Mouse (Mus musculus): ENCODE measurements around the gene H2al1d. TPM values are rescaled to one million over a fixed set of nuclear protein-coding genes. Genes with fewer than 3 reads are reported as not detected.
"Not testable (repeated sequence)": the region's sequence is repeated elsewhere in the genome, so short reads cannot be mapped to it uniquely, and the experiment has no call there.

H2al1d gene
- not detected for total RNA-seq (2021)
- long read RNA-seq = 0 reads

DNA sequence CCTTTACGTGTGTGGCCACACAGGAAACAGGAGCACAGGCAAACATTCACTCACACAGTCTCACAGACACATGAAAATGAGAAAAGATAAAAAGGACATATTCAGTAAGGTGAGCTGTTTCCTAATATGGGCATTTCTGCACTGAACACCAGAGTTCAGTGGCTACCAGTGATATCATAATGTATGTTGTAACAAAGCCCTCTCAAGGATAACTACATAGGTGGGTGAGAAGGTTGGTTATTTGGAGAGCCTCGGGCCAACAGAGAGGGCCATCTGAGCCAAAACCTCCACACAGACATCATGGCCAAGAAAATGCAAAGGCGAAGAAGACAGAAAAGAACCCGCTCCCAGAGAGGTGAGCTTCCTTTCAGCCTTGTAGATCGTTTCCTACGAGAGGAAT lies at the start of gene H2al1d:
Gene H2al1d, plus strand, starts transcription at position 301 of the 400 bp plus-strand sequence.
- not testable (repeated sequence) for DNase-seq (ENCODE audit: low spot score in 2 of 2)

DNA sequence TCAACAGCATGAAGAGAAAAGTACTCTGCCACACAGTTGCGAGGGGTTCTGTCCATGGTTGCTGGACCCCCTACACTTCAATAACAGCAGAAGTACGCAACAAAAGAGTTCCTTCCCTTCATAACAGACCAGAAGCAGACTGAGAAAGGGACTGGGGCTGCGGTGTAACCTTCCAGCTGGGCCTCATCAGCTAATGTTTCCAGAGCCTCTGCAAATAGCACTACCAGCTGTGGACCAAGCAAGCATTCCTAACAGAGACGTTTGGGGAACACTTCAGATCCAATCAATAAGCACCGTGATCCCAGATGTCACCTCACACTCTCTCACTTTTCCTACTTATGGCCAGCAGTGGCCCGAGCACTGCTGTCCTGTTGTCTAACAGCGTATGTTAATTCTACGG lies 43.7 kb upstream of the H2al1d start:
- no peak for DNase-seq (ENCODE audit: low spot score in 2 of 2)

DNA sequence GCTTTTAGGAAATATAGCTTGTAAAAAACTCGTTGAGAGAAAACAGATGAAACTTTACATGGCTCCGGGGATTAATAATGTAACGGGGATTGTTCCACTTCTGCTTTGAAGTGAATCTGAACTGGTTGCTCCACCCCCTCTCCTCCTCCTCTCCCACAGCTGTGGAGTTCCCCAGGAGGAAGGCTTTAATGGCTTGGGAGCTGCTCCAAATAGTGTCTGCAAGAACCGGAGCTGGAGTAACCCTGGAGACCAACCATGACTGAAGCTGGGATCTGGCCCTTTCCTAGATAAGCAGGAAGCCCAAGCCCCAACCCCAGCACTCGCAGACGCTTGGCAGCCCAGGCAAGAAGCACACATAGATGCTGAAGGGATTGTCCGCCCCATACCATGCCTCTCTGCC lies 40.8 kb upstream of the H2al1d start:
- DNase-seq (ENCODE audit: low spot score in 2 of 2) = no peak

DNA sequence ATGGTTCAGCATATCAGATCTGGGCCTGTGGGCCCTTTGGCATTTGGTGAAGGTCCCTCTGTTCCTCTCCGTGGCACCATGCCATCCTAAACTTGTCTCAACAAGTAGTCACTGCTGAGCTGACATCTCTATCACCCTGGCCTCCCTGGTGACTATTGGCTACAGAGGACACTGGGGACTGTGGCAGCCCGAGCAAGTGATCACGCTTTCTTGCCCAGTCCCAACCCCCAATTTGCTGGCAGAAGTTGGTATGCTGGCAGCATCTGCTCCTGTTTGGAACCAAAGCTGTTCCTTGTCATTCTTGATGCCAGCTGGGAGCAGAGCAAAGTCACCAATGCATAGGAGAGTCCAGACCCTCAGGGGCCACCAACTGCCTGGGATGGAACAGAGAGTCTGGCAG lies 39.5 kb upstream of the H2al1d start:
- peak; percentile 49 to 56 for DNase-seq (ENCODE audit: low spot score in 2 of 2)

DNA sequence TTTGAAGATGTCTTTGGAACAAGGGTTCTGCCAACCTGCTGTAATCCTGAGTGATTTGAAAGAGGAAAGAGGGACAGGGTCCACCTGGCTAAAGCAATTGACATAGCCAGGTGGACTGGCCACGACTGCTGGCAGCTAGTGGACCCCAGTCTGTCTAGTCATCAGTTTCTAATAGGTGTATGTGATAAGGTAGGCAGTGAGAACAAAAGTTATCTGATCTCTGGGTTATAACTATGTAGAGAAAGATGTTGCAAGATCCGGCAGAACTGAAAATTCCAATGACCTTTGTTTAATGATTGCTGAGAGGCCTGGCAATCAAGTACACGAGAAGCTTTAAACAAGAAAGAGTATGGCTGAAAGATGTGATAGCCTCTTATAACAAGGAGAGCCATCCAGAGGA lies 35.4 kb upstream of the H2al1d start:
- no peak for DNase-seq (ENCODE audit: low spot score in 2 of 2)

DNA sequence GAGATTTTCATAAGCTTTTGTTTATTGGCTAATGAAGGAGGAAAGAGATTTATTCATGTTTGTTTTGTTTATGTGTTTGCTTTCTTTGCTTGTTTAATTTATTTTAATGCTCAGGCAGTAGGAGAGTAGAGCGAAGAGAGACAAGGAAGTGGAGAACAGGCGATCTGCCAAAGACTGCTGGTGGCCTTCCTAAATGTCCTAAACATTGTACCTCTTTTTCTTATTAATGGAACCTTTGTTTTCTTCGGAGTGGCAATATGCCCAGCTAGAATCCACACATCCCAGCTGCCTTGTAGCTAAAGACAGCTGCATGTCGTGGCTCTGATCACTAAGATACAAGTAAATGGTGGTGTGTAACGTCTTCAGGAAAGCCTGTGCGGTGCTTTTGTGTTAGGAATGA lies 31.5 kb upstream of the H2al1d start:
- no peak for DNase-seq (ENCODE audit: low spot score in 2 of 2)

DNA sequence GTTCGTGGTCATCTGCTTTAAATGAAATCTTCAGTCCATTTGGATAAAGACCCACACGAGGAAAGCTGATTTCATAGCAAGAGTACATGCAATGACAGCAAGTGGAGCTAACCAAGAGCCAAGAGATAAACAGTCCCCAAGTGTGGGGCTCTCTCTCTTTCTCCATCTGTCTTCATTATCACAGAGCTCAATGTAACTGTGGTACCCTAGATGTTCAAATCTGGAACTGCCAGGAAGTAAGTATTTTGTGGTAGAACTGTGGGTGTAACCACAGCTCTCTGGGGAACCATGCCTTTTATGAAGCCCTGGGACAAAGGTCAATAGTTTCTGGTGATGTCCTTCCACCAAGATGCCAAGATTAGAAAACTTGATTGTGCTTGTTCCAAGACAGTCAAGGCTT lies 27.9 kb upstream of the H2al1d start:
- DNase-seq (ENCODE audit: low spot score in 2 of 2) = no peak

DNA sequence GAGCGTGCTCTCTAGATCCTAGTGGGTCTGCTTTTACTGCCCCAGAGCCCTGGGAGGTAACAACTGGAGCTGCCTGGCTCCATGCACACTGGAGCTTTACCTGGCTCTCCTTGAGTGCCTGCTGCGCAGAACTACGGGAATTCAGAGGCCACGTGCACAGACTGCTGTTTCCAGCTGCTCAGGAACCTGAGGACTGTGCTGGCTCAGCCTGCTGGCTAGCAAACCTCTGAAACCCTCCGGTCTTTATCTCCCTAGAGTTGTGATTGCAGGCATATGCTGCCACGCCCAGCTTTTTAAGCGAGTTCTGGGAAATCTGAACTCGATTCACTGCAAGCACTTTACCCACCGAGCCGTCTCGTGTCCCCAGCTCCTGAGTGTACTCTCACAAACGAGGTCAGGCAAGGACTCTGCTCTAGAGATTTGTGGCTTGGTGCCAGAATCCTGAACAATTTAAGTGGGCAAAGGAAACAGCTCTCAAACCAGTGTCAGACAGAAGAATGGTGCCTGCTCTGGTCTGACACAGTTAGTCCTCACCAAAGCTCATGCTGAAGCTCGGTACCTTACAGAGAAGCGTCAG lies 20.2 kb upstream of the H2al1d start:
- no peak for DNase-seq (ENCODE audit: low spot score in 2 of 2)

DNA sequence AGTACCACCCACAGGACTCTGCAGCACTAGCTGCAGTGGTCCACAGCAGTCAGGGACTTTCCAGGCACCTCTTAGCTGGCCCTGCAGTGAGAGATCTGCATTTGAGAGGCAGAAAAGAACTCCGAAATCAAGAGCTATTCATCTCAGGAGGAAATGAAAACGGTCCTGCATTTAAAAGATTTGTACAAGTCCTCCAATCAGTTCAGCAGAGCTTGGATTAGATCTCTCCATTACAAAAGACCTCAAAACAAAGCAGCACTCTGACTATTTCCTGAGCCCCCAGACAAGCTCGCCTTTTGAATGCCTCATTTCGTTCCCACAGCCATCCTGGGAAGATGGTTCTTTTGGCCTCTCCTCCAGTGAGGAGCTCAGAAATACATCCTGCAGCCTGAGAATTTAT lies 19.4 kb upstream of the H2al1d start:
- no peak for DNase-seq (ENCODE audit: low spot score in 2 of 2)

DNA sequence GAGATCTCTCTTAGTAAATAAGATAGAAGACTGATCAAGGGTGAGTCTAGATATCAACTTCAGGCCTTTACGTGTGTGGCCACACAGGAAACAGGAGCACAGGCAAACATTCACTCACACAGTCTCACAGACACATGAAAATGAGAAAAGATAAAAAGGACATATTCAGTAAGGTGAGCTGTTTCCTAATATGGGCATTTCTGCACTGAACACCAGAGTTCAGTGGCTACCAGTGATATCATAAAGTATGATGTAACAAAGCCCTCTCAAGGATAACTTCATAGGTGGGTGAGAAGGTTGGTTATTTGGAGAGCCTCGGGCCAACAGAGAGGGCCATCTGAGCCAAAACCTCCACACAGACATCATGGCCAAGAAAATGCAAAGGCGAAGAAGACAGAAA lies 9.7 kb upstream of the H2al1d start, which contains the start of gene H2al1a:
Gene H2al1a, plus strand, starts transcription at position 301 of the 400 bp plus-strand sequence.
- not testable (repeated sequence) for DNase-seq (ENCODE audit: low spot score in 2 of 2)

DNA sequence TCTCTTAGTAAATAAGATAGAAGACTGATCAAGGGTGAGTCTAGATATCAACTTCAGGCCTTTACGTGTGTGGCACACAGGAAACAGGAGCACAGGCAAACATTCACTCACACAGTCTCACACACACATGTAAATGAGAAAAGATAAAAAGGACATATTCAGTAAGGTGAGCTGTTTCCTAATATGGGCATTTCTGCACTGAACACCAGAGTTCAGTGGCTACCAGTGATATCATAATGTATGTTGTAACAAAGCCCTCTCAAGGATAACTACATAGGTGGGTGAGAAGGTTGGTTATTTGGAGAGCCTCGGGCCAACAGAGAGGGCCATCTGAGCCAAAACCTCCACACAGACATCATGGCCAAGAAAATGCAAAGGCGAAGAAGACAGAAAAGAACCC lies 6.5 kb upstream of the H2al1d start, which contains the start of gene H2al1b:
Gene H2al1b, plus strand, starts transcription at position 301 of the 400 bp plus-strand sequence.
- not testable (repeated sequence) for DNase-seq (ENCODE audit: low spot score in 2 of 2)

DNA sequence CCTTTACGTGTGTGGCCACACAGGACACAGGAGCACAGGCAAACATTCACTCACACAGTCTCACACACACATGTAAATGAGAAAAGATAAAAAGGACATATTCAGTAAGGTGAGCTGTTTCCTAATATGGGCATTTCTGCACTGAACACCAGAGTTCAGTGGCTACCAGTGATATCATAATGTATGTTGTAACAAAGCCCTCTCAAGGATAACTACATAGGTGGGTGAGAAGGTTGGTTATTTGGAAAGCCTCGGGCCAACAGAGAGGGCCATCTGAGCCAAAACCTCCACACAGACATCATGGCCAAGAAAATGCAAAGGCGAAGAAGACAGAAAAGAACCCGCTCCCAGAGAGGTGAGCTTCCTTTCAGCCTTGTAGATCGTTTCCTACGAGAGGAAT lies 3.3 kb upstream of the H2al1d start, which contains the start of gene H2al1c:
Gene H2al1c, plus strand, starts transcription at position 301 of the 400 bp plus-strand sequence.
- DNase-seq (ENCODE audit: low spot score in 2 of 2) = not testable (repeated sequence)

DNA sequence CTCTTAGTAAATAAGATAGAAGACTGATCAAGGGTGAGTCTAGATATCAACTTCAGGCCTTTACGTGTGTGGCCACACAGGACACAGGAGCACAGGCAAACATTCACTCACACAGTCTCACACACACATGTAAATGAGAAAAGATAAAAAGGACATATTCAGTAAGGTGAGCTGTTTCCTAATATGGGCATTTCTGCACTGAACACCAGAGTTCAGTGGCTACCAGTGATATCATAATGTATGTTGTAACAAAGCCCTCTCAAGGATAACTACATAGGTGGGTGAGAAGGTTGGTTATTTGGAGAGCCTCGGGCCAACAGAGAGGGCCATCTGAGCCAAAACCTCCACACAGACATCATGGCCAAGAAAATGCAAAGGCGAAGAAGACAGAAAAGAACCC lies 3.0 kb downstream of the H2al1d start, which contains the start of gene H2al1e:
Gene H2al1e, plus strand, starts transcription at position 301 of the 400 bp plus-strand sequence.
- not testable (repeated sequence) for DNase-seq (ENCODE audit: low spot score in 2 of 2)

DNA sequence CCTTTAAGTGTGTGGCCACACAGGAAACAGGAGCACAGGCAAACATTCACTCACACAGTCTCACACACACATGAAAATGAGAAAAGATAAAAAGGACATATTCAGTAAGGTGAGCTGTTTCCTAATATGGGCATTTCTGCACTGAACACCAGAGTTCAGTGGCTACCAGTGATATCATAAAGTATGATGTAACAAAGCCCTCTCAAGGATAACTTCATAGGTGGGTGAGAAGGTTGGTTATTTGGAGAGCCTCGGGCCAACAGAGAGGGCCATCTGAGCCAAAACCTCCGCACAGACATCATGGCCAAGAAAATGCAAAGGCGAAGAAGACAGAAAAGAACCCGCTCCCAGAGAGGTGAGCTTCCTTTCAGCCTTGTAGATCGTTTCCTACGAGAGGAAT lies 6.2 kb downstream of the H2al1d start, which contains the start of gene H2al1f:
Gene H2al1f, plus strand, starts transcription at position 301 of the 400 bp plus-strand sequence.
- DNase-seq (ENCODE audit: low spot score in 2 of 2) = not testable (repeated sequence)

DNA sequence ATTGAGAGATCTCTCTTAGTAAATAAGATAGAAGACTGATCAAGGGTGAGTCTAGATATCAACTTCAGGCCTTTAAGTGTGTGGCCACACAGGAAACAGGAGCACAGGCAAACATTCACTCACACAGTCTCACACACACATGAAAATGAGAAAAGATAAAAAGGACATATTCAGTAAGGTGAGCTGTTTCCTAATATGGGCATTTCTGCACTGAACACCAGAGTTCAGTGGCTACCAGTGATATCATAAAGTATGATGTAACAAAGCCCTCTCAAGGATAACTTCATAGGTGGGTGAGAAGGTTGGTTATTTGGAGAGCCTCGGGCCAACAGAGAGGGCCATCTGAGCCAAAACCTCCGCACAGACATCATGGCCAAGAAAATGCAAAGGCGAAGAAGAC lies 9.3 kb downstream of the H2al1d start, which contains the start of gene H2al1g:
Gene H2al1g, plus strand, starts transcription at position 301 of the 400 bp plus-strand sequence.
- not testable (repeated sequence) for DNase-seq (ENCODE audit: low spot score in 2 of 2)

DNA sequence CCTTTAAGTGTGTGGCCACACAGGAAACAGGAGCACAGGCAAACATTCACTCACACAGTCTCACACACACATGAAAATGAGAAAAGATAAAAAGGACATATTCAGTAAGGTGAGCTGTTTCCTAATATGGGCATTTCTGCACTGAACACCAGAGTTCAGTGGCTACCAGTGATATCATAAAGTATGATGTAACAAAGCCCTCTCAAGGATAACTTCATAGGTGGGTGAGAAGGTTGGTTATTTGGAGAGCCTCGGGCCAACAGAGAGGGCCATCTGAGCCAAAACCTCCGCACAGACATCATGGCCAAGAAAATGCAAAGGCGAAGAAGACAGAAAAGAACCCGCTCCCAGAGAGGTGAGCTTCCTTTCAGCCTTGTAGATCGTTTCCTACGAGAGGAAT lies 12.6 kb downstream of the H2al1d start, which contains the start of gene H2al1h:
Gene H2al1h, plus strand, starts transcription at position 301 of the 400 bp plus-strand sequence.
- not testable (repeated sequence) for DNase-seq (ENCODE audit: low spot score in 2 of 2)

DNA sequence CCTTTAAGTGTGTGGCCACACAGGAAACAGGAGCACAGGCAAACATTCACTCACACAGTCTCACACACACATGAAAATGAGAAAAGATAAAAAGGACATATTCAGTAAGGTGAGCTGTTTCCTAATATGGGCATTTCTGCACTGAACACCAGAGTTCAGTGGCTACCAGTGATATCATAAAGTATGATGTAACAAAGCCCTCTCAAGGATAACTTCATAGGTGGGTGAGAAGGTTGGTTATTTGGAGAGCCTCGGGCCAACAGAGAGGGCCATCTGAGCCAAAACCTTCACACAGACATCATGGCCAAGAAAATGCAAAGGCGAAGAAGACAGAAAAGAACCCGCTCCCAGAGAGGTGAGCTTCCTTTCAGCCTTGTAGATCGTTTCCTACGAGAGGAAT lies 15.7 kb downstream of the H2al1d start, which contains the start of gene H2al1i:
Gene H2al1i, plus strand, starts transcription at position 301 of the 400 bp plus-strand sequence.
- DNase-seq (ENCODE audit: low spot score in 2 of 2) = not testable (repeated sequence)

DNA sequence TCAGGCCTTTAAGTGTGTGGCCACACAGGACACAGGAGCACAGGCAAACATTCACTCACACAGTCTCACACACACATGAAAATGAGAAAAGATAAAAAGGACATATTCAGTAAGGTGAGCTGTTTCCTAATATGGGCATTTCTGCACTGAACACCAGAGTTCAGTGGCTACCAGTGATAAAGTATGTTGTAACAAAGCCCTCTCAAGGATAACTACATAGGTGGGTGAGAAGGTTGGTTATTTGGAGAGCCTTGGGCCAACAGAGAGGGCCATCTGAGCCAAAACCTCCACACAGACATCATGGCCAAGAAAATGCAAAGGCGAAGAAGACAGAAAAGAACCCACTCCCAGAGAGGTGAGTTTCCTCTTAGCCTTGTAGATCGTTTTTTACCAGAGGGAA lies 18.9 kb downstream of the H2al1d start, which contains the start of gene H2al1j:
Gene H2al1j, plus strand, starts transcription at position 301 of the 400 bp plus-strand sequence.
- not testable (repeated sequence) for DNase-seq (ENCODE audit: low spot score in 2 of 2)

DNA sequence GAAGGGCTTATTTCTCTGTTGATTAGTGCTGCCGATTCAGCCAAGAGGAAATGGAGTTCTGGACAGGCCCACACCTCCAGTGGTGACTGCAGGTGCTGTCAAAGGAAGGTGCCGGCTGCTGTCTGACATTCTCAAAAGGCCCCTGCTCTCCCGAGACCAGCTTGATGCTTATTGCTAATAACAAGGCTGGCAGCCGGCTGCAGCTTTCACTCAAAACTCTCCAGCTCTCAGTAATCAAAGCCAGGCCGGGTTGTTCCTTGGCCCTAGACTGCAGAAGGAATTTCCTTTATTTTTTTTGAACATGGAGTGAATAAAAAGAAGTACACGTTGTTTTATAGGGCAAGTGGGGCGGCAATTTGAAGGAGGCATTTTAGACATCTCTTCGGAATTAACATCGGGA lies 37.1 kb downstream of the H2al1d start:
- DNase-seq (ENCODE audit: low spot score in 2 of 2) = peak; percentile 10 to 18

DNA sequence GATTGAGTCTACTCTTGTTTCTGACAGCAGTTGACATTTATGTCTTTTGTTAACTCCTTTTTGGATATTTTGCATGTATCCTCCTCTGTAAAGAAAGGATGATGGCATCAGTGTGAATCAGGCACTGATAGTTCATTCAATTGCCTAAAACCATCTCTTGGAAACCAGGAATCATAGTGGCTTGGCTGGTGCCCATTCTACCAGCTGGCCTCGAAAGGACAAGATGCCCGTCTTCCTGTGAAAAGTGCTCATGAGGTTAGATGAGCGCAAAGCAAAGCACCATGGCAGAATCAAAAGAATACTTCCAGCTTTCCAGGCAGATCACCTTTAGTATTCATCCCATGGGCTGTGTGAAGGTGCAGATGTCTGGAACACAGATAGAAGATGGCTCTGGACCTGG lies 38.1 kb downstream of the H2al1d start:
- no peak for DNase-seq (ENCODE audit: low spot score in 2 of 2)
